Mouse (Mus musculus) layer of hippocampus, postnatal 36 days (tissue): Measurements from ENCODE around the gene Ly6c2. TPM values are rescaled to one million over a fixed set of nuclear protein-coding genes. Genes with fewer than 3 reads are reported as not detected.
"Not testable (repeated sequence)": the region's sequence is repeated elsewhere in the genome, so short reads cannot be mapped to it uniquely, and the experiment has no call there.

ENCODE experiments used
- DNase-seq, 2 experiments: peaks; one replicate each; pipeline ENCODE4 v3.0.0; 2022
- total RNA-seq, 2 experiments: library from RNA; stranded (reverse); gene quantifications; 2 replicates each; pipeline ENCODE4 v1.2.3; 2021

Gene Ly6c2
- total RNA-seq = 1 to 10 TPM; 2.5 to 4.0 TPM

- DNase-seq = not testable (repeated sequence)
These were observed at the start of gene Ly6c2 for GRCm38 (mm10) chr15:75111861-75112630. Gene Ly6c2 (minus strand): TSS chr15:75111970.

DNA sequence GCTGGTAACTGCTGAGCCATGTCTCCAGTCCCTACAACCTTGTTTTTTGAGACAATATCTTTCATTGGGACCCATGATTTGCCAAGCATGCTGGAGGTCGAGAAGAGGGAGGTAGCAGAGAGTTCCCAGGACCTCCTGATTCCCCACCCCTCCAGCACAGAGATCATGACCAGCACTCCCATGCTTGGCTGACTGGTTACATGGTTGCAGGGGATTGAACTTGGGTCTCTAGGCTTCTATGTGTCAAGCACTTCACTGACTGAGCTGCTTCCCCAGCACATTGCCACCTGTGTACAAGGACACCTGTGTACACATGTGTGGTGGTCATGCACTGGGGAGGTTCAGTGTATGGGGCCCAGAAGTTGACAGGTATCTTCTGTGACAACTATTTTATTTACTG, 45.9 kb upstream of the Ly6c2 start:
- DNase-seq = no peak

- DNase-seq = no peak
These were observed 43.2 kb upstream of the Ly6c2 start, which contains the start of gene Ly6g for GRCm38 (mm10) chr15:75154940-75155339. Gene Ly6g (plus strand): TSS chr15:75155240.

DNA sequence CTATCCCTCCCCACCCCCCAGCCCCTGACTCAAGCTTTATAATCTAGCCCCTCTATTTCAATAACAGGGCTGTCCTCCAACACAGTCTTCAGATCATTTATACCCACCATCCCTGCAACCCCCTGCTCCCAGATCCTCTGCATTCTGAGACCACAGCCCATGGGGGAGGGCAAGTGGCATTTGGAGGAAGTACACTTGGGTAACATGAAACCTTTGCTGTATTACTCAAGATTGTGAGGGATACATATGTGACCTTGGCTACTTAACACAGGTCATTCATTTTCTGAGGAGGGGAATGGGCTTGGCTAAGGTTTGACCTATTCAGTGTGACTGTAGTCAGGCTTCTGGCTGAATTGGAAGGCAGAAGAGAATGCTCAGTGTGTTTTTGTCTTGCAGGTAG, 41.3 kb upstream of the Ly6c2 start:
- no peak for DNase-seq

DNA sequence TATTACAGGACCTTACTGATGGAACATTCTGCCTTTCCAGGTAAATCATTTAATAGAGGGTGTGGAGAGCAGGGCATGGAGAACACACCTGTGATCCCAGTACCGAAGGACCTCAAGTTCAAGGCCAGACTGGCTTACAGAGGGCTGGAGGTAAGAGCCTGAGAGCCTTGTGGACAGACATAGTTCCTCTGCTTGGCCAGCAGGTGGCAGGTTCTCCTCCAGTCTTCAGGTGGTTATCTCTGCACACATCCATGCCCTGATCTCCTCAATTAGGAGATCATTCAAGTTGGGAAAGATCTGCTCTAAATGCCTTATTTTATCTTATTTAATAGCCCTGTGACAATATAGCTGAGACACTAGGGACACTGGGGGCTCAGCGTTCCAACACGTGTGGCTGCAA, 32.0 kb upstream of the Ly6c2 start:
- no peak for DNase-seq

GRCm38 (mm10) chr15:75141812-75142360, 30.1 kb upstream of the Ly6c2 start:
- not testable (repeated sequence) for DNase-seq

DNA sequence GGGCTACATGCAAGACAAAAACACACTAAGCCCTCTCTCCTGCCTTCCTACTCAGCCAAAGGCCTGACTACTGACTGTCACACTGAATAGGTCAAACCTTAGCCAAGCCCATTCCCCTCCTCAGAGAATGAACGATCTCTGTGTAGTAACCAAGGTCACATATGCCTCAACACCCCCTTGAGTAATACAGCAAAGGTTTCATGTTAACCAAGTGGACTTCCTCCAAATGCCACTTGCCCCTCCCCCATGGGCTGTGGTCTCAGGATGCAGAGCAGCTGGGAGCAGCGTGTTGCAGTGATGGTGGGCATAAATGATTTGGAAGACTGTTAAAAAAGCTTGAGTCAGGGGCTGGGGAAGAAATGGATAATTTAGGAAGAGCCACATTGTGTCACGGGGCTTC, 26.0 kb upstream of the Ly6c2 start:
- not testable (repeated sequence) for DNase-seq

DNA sequence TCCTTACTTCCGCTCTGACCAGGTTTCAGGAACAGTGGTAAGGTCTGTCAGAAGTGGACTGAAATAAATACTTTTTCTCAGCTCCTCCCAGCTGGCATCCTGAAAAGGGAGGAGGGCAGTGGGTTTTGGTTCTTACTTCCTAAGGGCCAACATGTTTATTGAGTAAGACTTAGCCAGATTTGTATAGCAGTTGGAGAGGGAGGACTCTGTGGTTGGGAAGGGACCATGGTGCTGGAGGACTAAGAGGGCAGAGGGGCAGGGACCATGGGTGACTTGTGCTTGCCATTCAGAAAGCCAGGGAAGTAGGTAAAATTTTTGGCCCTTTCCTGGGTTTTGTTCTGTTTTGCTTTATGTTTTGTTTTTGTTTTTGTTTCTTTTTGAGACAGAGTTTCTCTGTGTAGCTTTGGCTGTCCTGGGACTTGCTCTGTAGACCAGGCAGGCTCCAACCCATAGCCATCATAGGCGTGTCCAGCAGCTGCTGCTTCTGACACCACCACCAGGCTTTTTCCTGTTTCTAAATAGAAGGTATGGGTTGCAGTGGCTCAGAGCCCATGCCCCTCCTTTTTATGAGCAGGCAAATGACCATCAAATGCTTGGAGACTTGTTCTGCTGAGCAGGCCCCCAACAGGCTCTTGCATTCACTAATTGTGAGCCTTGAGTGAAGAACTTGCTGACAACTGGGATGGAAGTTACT, 23.5 kb upstream of the Ly6c2 start:
- DNase-seq = not testable (repeated sequence)

GRCm38 (mm10) chr15:75132346-75132745, 20.6 kb upstream of the Ly6c2 start:
- not testable (repeated sequence) for DNase-seq

GRCm38 (mm10) chr15:75120066-75120465, 8.3 kb upstream of the Ly6c2 start:
- DNase-seq = no peak

GRCm38 (mm10) chr15:75118742-75119141, 7.0 kb upstream of the Ly6c2 start:
- DNase-seq = not testable (repeated sequence)

GRCm38 (mm10) chr15:75117481-75117880, 5.7 kb upstream of the Ly6c2 start:
- DNase-seq = not testable (repeated sequence)

GRCm38 (mm10) chr15:75116525-75116924, 4.8 kb upstream of the Ly6c2 start:
- DNase-seq = no peak

GRCm38 (mm10) chr15:75110424-75110823, 1.3 kb downstream of the Ly6c2 start:
- not testable (repeated sequence) for DNase-seq

DNA sequence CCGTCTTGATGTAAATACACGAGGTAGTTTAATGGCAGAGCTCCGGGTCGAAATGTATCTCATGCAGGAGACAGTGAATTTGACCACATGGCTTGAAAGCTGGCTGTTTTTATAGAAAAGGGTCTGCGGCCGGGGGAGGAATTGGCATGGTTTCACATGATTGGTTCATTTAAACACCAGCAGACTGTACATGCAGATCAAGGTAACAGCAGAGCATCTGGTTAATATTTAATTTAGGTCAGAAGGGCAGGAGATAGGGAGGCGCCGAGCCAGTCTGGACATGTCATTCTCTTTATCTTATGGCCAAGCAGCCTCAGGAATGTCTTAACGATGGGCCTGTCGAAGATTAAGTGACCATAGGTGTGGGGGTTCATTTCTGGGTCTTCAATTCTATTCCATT, 12.5 kb downstream of the Ly6c2 start:
- no peak for DNase-seq

DNA sequence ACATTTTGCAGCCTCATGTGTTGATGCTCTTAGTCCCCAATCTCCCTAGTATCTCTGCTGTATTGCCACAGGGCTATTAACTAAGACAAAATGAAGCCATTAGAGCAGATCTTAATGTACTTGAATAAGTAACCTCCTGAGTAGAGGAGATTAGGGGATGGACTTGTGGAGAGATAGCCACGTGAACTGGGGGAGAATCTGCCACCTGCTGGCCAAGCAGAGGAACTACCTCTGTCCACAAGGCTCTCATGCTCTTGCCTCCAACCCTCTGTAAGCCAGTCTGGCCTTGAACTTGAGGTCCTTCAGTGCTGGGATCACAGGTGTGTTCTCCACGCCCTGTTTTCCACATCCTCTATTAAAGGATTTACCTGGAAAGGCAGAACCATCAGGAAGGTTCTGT, 23.7 kb downstream of the Ly6c2 start:
- DNase-seq = not testable (repeated sequence)

DNA sequence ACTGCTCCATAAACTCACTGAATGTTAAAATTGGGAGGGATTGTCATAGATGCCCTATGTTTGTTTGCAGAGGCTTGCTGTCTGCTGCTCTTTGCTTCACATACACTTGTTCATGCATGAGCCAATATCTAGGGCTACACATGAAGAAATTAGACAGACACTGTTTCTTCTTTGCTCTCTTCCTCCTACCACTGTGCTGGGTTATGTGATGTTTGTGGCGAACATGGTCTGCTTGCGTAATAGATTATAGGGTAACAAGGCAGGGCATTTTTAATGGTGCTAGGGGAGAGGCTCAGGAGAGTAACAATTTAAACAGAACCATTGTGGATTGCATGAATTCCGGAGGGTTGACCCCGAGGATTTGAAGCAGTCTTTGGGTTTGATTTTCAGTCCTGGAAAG, 41.8 kb downstream of the Ly6c2 start:
- no peak for DNase-seq

GRCm38 (mm10) chr15:75062030-75062574, 49.7 kb downstream of the Ly6c2 start:
- DNase-seq = peak; percentile 20 to 29

DNA sequence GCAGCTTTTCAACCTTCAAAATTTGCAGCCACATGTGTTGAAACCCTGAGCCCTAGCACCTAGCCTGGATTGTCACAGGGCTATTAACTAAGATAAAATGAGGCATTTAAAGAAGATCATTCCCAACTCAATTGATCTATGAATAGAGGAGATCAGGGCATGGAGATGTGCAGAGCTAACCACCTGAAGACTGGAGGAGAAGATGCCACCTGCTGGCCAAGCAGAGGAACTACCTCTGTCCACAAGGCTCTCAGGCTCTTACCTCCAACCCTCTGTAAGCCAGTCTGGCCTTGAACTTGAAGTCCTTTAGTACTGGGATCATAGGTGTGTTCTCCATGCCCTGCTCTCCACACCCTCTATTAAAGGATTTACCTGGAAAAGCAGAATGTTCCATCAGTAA, 51.3 kb downstream of the Ly6c2 start:
- peak; percentile 11 to 18 for DNase-seq
